Mouse (Mus musculus) left cerebral cortex, adult 9 months (tissue): ENCODE measurements around the gene Neurl1a.
A peak's percentile ranks its signal among the peaks of the same experiment; 100 is the strongest.
"Not testable (repeated sequence)": the region's sequence is repeated elsewhere in the genome, so short reads cannot be mapped to it uniquely, and the experiment has no call there.

Experiments used
- DNase-seq, 2 experiments: peaks; one replicate each; pipeline ENCODE4 v3.0.0; 2022; ENCODE audit warnings: low spot score in 2 of 2

Neurl1a gene

DNA sequence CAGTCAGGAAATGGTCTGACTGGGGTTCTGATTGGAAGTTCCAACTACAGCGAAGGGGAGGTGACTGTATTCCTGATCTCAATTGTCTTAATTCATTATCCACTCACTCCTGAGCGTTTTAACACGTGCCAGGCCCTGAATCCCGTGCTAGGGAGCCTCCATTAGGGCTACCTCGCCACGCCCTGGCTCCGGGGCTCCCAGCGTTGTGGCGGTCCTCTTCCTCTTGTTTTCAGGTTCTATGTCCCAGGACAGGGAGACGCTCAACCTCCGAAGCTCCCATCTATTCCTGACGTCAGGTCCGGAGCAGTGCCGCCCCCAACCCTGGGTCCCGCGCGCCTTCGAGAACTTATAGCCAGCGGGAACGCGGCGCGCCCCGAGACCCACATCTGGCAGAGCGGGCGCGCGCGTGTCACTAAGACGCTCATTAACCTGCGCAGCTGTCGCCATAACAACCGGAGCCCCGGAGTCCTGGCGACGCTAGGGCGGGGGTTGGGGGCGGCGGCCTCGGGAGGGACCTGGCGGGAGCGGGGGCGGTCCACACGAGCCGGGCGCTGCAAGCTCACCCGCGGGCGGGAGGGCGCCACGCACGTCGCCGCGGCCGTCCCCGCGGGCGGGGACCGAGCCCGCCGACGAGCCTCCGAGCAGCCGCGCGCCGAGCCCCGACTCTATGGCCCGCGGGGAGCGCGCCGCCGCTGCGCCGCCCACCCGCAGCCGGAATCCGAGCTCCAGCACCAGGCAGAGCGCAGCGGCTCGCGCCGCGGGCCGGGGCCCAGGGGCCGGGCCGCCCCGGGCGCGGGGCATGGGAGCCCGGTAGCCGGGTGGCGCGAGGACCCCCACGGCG is at the start of gene Neurl1a:
Gene Neurl1a (plus strand): TSS at position 390 of the 841 bp plus-strand sequence.
- DNase-seq = peak in 1 of 2 experiments; percentile 65

DNA sequence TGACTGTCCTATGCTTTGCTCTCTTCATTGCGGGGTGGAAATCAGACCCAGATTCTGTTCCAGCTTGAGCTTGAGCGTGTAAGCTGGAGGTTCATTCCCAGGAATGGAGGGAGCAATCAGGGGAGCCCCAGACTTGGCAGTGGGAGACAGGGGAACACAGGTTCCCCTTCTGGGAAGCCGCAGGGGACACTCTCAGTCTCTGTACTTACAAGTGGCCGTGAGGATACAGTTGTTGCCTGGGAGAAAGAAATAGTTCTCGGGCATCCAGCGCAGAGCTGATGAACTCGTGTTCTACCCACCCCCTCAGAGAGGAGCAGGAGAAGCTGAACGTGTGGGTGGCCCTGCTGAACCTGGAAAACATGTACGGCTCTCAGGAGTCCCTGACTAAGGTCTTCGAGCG is 49.8 kb upstream of the Neurl1a start:
- no peak for DNase-seq

DNA sequence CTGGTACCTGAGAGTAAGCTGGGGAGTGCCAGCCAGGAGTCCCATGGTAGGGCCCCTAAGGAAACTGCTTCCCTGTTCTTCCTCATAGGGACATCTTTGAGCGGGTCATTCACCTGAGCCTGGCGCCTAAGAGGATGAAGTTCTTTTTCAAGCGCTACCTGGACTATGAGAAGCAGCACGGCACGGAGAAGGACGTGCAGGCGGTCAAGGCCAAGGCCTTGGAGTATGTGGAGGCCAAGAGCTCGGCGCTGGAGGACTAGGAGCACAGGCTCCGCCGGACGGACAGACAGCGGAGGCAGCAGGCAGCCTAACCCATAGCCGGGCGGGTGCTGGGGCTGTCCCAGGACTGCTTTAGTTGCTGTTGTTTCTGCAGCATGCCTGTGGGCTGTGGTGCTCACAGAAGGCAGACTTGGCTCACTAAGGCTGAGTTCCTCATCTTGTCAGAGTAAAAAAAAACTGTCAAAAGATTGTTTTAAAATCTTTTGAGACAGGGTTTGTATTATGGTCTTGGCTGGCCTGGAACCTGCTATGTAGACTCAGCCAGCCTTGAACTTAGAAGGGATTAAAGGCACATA is 48.0 kb upstream of the Neurl1a start:
- DNase-seq = no peak

DNA sequence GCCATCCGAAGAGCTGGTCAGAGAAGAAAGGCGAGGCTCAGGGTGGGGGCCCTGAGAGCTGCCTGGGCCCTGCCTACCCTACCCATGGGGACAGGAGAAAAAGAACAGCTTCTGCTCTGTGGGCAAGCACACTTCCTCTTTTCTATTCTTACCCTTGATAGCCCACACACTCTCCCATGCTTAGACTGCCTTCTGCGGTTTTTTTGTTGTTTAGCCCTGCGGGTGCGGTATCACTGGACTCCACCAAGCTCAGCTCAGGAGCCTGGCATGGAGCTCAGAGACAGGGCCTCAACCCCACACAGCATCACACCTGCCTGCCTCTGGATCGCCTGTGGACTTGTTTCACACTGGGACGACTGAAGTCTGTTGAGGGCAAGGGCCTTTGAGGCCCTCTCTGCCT is 45.5 kb upstream of the Neurl1a start:
- peak in 1 of 2 experiments; percentile 47 for DNase-seq

DNA sequence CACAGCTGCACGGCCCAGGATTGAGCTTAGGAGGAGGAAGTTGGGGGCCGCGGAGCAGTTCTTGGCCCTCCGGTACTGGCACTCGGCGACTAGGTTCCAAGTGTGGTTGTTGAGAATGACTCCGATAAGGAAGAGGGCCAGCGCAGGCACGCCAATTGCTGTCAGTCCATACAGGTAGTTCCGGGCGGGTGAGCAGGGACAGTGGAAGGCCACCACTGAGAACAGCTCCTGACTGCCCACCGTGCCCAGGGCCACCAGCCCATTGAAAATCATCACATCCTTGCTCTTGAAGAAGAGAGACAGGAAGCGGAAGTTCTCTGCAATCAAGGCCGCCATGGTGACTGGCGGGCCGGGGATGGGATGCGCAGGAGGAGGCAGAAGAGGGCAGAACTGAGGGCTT is 43.1 kb upstream of the Neurl1a start:
- DNase-seq = no peak

DNA sequence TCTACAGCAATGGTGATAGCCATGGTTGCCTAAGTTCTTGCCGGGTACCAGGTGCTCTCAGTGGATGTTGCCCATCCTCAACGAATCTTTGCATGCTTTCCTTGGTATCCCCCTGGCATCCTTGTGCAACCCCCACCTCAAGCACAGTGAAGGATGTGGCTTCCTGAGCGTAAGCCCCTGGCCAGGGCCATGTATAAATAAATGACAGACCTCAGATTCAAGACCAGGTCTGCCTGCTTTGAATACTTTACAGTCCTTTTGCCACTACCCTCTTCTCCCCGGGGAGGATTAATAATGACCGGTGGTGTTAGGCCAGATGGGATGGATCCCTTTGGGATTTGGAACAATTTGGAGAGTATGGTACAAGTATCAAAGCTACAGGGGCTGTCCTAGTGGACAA is 42.5 kb upstream of the Neurl1a start:
- DNase-seq = no peak

DNA sequence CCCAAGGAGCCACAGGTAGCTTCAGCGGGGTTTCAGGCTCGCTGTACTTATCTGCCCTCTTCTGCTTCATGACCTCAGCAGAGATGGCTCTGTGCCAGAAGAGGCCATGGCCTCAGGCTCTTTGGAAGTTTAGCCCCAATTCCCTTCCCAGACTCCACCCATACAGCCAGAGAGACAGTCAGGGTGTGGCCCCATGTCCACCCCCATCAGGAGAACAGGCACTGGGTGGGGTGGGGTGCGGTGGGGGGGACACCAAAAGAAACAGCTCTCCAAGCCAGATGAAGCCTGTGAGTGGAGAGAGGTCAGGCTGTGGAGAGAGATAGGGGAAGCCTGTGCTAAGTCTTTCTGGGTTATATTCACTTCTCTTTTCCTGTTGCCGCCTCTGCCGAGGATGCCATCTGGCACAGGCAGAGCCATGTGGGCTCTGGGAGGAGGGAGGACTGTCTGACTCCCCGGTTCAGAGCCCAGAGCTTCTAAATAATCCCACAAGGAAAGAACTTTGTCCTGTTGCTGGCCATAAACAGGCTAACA is 41.5 kb upstream of the Neurl1a start:
- peak in 1 of 2 experiments; percentile 59 for DNase-seq

DNA sequence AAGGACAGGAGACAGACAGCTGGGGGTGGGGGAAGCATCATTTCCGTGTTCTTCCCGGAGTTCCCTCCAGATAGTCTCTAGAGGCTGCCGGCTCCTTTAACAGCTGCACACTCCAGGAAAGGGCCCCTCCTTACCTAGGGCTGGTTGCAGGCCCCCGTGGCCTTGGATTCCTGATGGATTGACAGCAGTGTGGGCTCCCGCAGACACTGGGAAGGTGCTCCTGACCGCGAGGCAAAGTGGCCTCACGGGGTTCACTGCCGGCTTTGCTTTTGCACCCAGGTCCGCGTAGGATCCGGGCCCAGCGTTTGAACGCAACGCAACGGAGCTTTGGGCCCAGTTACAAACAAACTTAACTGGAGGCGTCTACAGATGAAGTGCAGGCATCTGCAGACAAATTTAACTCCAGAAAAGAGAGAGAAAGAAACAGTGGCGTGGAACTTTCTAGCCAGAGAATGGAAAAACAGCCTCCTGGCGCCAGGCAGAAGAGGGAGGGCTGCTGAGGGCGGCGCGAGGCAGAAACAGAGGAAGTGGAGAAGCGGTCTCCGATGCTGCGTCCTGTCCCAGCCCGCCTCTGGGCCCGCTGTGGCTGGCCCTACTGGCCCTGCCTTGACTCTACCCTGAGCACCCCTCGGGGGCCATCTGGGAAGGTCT is 40.7 kb upstream of the Neurl1a start, which contains the start of gene Calhm2:
Gene Calhm2 (minus strand): TSS at position 524 of the 651 bp plus-strand sequence.
- peak in 1 of 2 experiments; percentile 67 for DNase-seq

DNA sequence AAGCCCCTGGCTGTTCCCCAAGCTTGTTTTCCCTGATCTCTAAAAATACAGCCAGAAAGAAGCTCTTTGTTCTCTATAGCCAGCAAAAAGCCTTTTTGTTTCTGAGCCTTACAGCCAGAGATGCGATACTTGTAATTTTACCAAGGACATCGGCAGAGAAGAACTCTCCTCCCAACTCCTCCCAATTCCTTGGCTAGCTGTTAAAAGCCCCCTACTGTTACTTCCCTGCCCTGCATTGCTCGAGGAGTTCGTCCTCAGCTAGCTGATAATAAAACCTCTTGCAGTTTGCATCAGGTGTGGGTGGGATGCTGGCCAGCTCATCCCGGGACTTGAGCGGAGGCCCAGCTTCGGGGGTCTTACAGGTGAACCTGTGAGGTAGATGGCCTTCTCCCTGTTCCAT is 39.0 kb upstream of the Neurl1a start:
- DNase-seq = not testable (repeated sequence)

DNA sequence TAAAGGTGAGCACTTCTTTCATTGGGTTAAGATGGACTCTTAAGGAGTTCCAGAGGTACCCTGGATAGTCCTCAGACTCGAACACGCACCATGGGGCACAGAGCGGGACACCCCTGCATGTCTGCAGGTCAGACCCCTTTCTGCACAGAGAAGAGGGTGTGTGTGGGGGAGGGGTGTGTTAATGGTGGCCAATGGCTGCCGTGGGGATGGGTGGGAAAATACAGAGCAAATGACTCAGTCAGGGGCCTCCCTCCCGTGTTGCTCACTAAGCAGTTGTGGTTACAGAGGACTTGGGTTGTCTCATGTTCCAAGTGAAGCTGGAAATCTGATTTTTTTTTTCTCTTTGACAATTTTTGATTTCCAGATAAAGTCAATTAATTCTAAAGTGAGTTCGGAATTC is 36.2 kb upstream of the Neurl1a start:
- no peak for DNase-seq

DNA sequence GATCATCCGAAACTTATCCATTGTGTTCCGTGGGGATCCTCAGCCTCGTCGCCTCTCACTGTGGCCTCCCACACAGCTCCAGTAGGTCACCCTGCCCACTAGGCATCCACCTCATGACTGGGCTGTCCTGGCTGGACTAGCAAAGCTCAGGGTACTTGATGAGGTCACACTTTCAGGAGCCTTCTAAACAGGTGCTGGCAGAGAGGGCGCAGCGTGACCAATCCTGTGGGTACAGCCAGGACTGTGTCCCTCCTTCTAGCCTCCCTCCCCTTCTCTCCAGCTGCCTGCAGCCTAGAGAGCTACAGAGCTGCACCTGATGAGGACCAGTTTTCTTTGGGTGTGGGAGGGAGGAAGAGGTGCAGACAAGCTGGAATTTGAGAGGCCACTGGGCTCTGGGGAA is 34.5 kb upstream of the Neurl1a start, which contains the start of gene Calhm1:
Gene Calhm1 (minus strand): TSS at position 101 of the 400 bp plus-strand sequence.
- DNase-seq = no peak

DNA sequence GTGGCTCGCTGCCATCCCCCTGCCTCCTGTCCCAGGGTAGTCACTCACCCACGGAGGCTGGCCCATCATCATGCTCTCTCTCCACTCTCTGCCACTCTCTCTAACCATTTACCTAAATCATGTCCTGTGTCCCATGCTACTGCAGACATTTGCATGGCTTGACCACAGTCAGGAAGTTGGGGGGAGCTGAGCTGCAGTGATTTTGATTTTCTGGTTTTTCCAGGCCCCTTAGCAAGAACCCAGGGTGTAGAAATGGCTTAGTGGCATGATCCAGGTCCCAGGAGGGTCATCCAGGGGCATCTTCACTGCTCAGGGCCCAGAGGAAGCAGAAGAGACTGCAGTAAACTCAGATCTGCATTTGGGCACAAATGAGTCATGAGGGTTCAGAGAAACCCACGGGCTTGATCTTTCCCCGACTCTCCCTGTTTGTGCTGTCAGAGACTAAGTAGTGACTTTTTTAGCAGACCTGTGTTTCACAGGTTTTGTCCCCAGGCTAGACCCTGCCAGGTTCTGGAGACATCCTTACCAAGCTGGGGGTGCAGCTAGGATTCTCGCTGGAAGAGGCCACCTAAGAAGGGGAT is 30.3 kb upstream of the Neurl1a start:
- no peak for DNase-seq

DNA sequence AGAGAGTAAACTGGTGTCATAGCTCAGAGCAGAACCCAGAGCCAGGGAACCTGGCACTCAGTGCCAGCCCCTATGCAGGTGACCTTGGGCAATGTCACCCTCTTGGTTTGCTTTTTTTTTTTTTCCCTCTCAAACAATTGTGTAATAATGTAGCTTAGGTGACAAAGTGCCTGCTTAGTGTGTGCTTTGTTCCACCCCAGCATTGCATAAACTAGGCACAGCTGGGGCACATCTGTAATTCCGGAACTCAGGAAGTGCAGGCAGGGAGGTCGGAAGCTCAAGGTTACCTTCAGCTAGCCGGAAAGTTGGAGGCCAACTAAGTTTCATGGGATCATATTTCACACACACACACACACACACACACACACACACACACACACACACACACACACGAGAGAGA is 28.8 kb upstream of the Neurl1a start:
- DNase-seq = no peak

DNA sequence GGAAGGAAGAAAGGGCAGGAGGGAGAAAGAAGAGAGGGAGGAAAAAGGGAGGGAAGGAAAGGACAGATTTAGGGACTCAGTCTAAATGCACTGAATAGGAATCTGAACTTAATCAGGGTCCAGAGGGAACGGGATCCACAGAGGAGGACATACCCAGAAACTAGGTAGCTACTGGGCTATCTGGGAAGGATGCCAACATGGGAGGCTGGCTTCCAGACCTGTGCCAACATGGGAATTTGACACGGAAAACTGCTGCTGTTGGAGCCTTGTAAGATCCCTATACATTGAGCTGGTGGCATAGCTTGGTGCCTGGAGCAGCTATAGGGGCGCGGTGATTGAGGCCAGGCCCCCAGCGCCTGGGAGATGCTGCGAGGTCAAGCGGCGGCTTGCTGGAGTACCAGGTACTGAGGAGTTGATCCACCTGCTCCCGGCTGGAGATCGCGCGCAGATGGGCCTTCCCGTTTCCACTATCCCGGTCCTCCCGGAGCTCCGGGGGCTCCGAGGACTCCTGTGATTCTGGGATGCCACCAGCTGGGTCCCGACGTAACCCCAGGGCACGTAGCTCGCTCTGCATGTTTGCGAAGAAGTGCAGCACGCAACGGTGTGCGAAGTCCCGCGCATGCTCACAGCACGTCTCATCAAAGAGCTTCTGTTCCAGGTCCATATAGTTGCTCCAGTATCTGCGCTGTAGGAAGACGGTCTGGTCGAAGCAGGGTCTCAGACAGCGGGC is 27.1 kb upstream of the Neurl1a start:
- no peak for DNase-seq

DNA sequence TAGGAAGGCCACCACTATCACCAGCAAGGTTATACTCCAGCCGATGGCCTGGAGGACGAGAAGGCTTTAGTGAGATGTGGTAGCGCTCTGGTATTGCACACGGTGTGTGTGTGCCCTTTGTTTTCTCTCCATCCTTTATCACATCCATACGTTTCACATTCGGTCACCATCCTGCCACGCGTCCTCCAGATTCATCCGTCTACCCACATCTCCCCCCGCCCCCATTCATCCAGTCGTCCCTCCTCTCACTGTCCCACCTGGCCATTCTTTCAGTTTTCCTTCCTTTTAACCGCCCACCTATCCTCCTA is 26.6 kb upstream of the Neurl1a start:
- DNase-seq = no peak

DNA sequence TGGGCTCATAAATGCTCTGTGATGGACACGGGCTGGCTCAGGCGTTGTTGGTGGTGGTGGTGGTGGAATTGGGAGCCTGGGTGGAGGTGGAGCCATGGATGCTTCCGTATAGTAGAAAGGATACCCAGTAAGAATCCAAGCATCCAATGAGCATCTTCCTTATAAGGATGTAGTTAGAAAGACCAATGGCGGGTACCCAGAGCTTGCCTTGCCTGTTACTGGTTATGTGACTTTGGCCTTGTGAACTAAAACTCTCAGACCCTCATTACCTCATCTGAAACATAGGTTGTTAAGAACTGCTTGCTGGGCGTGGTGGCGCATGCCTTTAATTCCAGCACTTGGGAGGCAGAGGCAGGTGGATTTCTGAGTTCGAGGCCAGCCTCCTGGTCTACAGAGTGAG is 24.9 kb upstream of the Neurl1a start:
- no peak for DNase-seq

DNA sequence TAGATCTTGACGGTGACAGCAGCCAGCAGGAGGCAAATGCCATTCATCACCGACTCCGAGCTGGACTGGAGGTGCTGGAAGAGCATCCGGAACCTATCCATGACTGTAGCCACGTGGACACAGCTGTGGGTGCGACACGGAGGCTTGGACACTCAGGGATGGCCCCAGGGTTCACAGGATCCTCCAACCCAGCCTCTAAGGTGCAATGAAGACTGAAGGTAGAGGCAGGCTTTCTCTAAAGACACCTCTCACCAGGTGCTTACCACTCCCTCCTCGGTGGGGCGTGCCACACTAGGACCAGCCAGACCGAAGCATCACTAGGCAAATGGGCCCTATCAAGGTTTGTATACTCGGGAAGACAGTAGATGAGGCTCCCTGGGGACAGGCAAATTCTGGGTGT is 21.0 kb upstream of the Neurl1a start, which contains the start of gene Calhm3:
Gene Calhm3 (minus strand): TSS at position 101 of the 400 bp plus-strand sequence.
- no peak for DNase-seq

DNA sequence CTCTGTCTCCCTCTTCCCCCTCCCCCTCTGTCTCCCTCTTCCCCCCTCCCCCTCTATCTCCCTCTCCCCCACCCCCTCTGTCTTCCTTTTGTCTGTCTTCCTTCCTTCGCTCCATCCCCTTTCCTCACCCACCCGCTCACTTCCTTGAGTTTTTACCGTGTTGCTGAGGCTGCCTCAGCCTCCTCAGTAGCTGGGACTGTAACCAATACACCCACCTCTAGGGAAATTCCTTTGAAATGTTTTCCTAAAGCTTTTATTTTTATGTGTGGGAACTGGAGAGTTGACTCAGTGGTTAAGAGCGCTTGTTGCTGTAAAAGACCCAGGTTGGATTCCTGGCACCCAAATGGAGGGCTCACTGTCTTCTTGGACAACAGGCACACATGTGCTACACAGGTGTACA is 17.0 kb upstream of the Neurl1a start:
- no peak for DNase-seq

DNA sequence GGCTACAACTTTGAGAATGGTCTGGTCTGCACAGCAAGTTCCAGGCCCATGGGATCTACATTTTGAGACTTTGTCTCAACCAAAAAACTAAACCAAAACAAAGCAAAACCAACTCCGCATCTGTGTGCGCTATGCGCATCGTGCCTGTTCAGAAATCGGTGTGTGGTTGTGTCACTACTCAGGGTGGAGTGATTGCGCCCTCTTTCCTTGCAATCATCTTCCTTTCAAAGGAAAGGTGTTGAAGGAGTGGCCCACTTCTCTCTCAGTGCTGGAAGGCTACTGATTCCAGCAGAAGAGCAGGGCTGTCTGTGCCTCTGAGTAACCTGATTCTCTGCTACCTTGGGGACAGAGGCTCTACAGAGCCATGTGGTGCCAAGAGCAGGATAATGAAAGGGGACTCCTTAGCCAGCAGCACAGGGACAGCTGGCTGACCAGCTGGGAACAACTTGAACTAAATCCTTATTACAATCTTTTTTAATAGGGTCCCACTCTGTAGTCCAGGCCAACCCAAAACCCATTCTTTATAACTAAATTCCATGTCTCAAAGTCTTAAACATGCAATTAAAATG is 15.4 kb upstream of the Neurl1a start:
- DNase-seq = no peak

DNA sequence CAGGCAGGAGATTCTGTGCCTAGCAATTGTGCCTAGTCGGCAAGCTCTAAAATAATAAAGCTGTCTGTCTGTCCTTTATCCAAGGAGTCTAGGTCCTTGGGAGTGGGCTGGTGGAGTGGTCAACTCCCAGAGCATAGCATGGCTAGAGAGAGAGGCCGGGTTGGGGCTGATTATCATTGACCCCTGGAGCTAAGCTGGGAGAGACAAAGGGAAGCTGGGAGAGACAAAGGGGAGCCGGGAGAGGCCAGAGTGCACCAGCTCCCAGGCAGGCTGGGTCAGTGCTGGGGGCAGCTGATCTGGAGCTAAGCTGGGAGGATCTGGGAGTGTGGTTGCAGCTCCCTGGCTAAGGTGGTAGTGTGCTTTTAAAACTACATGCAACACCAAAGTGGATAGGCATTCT is 11.9 kb upstream of the Neurl1a start:
- DNase-seq = no peak

DNA sequence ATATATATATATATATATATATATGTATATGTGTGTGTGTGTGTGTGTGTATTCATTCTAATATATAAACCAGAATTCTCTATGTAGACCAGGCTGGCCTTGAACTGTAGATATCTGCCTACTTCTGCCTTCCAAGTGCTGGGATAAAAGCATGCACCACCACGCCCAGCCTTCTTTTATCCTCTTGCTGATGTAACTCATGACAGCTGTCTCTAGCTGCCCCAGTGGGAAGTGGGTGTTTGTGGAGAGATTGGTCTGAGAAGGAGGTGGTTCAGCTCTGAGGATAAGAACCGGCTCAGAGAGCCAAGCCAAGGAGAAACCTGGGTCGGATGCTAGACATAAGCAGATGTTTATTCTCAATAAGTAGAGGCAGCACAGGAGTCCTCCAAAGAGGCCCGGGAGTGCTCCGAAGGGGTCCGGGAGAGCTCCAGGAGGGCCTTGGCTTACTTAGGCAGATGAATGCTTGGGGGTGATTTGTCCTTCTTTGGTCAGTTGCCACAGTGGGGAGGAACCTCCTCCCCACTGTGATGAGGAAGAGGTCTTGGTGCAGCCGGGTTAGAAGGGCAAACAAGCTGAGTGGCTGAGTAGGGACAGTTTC is 10.9 kb upstream of the Neurl1a start:
- no peak for DNase-seq
